Mouse (Mus musculus): ENCODE data around the gene Olfr381. TPM values are rescaled to one million over a fixed set of nuclear protein-coding genes. Genes with fewer than 3 reads are reported as not detected.
"Not testable (repeated sequence)": the region's sequence is repeated elsewhere in the genome, so short reads cannot be mapped to it uniquely, and the experiment has no call there.

The Olfr381 gene
- not detected in 2 replicates for polyA plus RNA-seq (2012; rRNA removed)

GRCm38 (mm10) chr11:73491503-73491902 lies at the start of gene Olfr381:
Olfr381 (minus strand) TSS chr11:73491603.
- no peak within 1 kb of the TSS for H3K4me3 ChIP-seq (ENCODE audit: control insufficient read depth, low read depth, low read length)
- no peaks in the 10 kb centered on the region for H3K36me3 ChIP-seq (ENCODE audit: control insufficient read depth, insufficient read depth, low read length)
- no peak within 1 kb of the TSS for H3K27ac ChIP-seq (ENCODE audit: control insufficient read depth, insufficient read depth, low read depth, low read length)
- H3K27me3 ChIP-seq (ENCODE audit: control insufficient read depth, insufficient read depth, low read length) = no peaks in the 10 kb centered on the region
- TF ChIP-seq POLR2A (IDR thresholded peaks at IDR 0.05; ENCODE audit: control insufficient read depth, low read depth, low read length) (no peak), CTCF (IDR thresholded peaks at IDR 0.05; ENCODE audit: control insufficient read depth, insufficient read depth, insufficient replicate concordance, low read depth, low read length) (no peak)
- H3K4me1 ChIP-seq (ENCODE audit: control insufficient read depth, insufficient read depth, low read length) = no peaks in the 10 kb centered on the region

GRCm38 (mm10) chr11:73528971-73529370 lies 37.6 kb upstream of the Olfr381 start:
- H3K27me3 ChIP-seq (ENCODE audit: control insufficient read depth, insufficient read depth, low read length); H3K4me3 ChIP-seq (ENCODE audit: control insufficient read depth, low read depth, low read length); H3K4me1 ChIP-seq (ENCODE audit: control insufficient read depth, insufficient read depth, low read length); H3K36me3 ChIP-seq (ENCODE audit: control insufficient read depth, insufficient read depth, low read length); H3K27ac ChIP-seq (ENCODE audit: control insufficient read depth, insufficient read depth, low read depth, low read length): not testable (repeated sequence)

- H3K4me3 ChIP-seq (ENCODE audit: control insufficient read depth, low read depth, low read length) = no peak within 1 kb of the TSS
- no peaks in the 10 kb centered on the region for H3K4me1 ChIP-seq (ENCODE audit: control insufficient read depth, insufficient read depth, low read length)
- no peaks in the 10 kb centered on the region for H3K36me3 ChIP-seq (ENCODE audit: control insufficient read depth, insufficient read depth, low read length)
- no peak within 1 kb of the TSS for H3K27ac ChIP-seq (ENCODE audit: control insufficient read depth, insufficient read depth, low read depth, low read length)
- TF ChIP-seq CTCF (IDR thresholded peaks at IDR 0.05; ENCODE audit: control insufficient read depth, insufficient read depth, insufficient replicate concordance, low read depth, low read length) = no peak
- no peak for TF ChIP-seq POLR2A (IDR thresholded peaks at IDR 0.05; ENCODE audit: control insufficient read depth, low read depth, low read length)
- no peaks in the 10 kb centered on the region for H3K27me3 ChIP-seq (ENCODE audit: control insufficient read depth, insufficient read depth, low read length)
These were observed 25.7 kb upstream of the Olfr381 start, which contains the start of gene Olfr382 for GRCm38 (mm10) chr11:73517097-73517496. Olfr382 (minus strand) TSS chr11:73517197.

- Histone ChIP-seq H3K27ac (ENCODE audit: control insufficient read depth, insufficient read depth, low read depth, low read length) (no peak within 1 kb of the TSS), H3K27me3 (ENCODE audit: control insufficient read depth, insufficient read depth, low read length) (no peaks in the 10 kb centered on the region), H3K4me3 (ENCODE audit: control insufficient read depth, low read depth, low read length) (no peak within 1 kb of the TSS), H3K4me1 (ENCODE audit: control insufficient read depth, insufficient read depth, low read length) (no peaks in the 10 kb centered on the region), H3K36me3 (ENCODE audit: control insufficient read depth, insufficient read depth, low read length) (no peaks in the 10 kb centered on the region)
- TF ChIP-seq POLR2A (IDR thresholded peaks at IDR 0.05; ENCODE audit: control insufficient read depth, low read depth, low read length) = no peak
- no peak for TF ChIP-seq CTCF (IDR thresholded peaks at IDR 0.05; ENCODE audit: control insufficient read depth, insufficient read depth, insufficient replicate concordance, low read depth, low read length)
These were observed 34.0 kb downstream of the Olfr381 start, which contains the start of gene Olfr380 for GRCm38 (mm10) chr11:73457408-73457807. Olfr380 (minus strand) TSS chr11:73457508.

Other genes with a start within 250 kb of the Olfr381 start
- 0.04 and 0.05 TPM in 2 replicates for gene Trpv3, start 224.2 kb downstream of the Olfr381 start, polyA plus RNA-seq (2012; rRNA removed)
- gene Aspa, start 162.0 kb downstream of the Olfr381 start, polyA plus RNA-seq (2012; rRNA removed) = 3.1 and 3.6 TPM in 2 replicates
- gene Gm49340, start 161.9 kb downstream of the Olfr381 start, polyA plus RNA-seq (2012; rRNA removed) = 0.40 and 0.59 TPM in 2 replicates
- 6.1 and 8.5 TPM in 2 replicates for gene Spata22, start 161.9 kb downstream of the Olfr381 start, polyA plus RNA-seq (2012; rRNA removed)
- 2.2 and 3.0 TPM in 2 replicates for gene Olfr20, start 140.8 kb downstream of the Olfr381 start, polyA plus RNA-seq (2012; rRNA removed)
- gene Olfr376, start 120.4 kb downstream of the Olfr381 start, polyA plus RNA-seq (2012; rRNA removed) = 0.11 TPM in 1 of 2 replicates, not detected in the other
- 0.12 TPM in 1 of 2 replicates, not detected in the other for gene Olfr1, start 92.0 kb downstream of the Olfr381 start, polyA plus RNA-seq (2012; rRNA removed)
- gene Olfr378, start 63.1 kb downstream of the Olfr381 start, polyA plus RNA-seq (2012; rRNA removed) = not detected in 2 replicates
- gene Olfr380, start 34.1 kb downstream of the Olfr381 start, polyA plus RNA-seq (2012; rRNA removed) = not detected in 2 replicates
- gene Olfr382, start 25.6 kb upstream of the Olfr381 start, polyA plus RNA-seq (2012; rRNA removed) = not detected in 2 replicates
- gene Olfr385, start 101.4 kb upstream of the Olfr381 start, polyA plus RNA-seq (2012; rRNA removed) = not detected in 2 replicates
- not detected in 2 replicates for gene Olfr384, start 107.0 kb upstream of the Olfr381 start, polyA plus RNA-seq (2012; rRNA removed)
- 1.7 and 2.2 TPM in 2 replicates for gene Zfp735, start 197.2 kb upstream of the Olfr381 start, polyA plus RNA-seq (2012; rRNA removed)